Mouse (Mus musculus): ENCODE results near the gene Gm20696. TPM values are rescaled to one million over a fixed set of nuclear protein-coding genes. Genes with fewer than 3 reads are reported as not detected.

The Gm20696 gene
- polyA plus RNA-seq, 1 experiment from 2014 or later, result 5.3 TPM

DNA sequence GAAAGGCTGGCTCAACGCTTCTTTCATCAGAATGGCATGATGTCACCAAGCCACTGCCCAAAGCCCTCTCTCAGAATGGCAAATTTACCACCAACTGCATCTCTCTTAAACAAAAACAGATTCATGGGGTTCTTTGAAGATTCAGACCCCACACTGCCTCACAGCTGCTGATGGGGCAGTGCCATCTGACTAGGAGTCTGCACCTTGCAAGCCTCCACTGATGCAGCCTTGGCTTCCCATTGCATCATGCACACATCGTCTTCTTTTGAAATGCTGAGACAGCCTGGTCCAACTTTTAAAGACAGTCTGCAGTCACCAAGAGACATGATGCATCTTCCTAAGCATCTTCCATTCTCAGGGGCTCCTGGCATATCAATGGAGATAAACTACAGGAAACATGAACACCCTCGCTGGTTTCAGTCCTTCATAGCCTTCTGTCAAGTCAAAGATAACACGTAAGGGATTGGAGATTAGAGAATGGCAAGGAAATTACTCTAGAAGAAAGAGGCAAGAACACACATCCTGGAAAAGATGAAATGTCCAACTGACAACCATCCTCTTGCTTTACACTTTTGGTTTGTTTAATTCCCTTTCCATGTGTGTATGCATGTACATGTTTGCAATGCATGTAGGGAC lies 298.4 kb downstream of the Gm20696 start:
- DNase-seq (ENCODE audit: low spot score) (no peak), ATAC-seq (replicated peaks; ENCODE audit: low FRiP score) (no peak)
- Histone ChIP-seq H3K4me2 (ENCODE audit: low read depth, low read length, severe bottlenecking) (no peak overlapping the region), H3K27me3 (ENCODE audit: control insufficient read depth, insufficient read depth, low read length) (no peaks in the 10 kb centered on the region), H3K27ac (ENCODE audit: low read depth, low read length) (no peak overlapping the region), H3K4me1 (replicated peaks; ENCODE audit: control insufficient read depth, insufficient read depth, low read length) (no peaks in the 10 kb centered on the region), H3K9me3 (ENCODE audit: control insufficient read depth, low read length) (no peaks in the 10 kb centered on the region), H3K4me3 (ENCODE audit: low read depth, low read length) (no peak overlapping the region), H3K9ac (ENCODE audit: low read length) (no peak overlapping the region), H3K36me3 (ENCODE audit: control insufficient read depth, insufficient read depth, low read length) (no peaks in the 10 kb centered on the region)
- WGBS, result 89% methylated on average over 4 of the region's 4 CpGs

DNA sequence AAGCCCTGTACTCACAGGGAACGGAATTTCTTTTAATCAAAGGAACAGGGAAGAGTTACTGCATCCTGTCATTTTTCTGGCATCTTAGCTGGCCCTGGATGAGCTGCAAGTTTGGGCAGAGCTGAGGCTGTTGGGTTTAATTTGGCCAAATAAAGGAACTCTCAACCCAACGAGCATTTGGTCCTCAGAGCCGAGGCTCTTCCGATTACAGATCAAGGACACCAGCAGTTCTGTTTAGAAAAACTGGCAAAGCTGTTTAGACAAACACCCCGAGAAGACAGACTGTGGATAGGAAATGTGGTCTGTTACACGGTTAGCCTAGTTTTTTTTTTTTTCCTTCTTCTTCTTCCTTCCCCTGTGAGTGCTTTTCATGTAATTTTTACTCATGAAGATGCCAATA lies 302.1 kb downstream of the Gm20696 start:
- H3K4me3 ChIP-seq (ENCODE audit: low read depth, low read length), result no peak overlapping the region
- no peaks in the 10 kb centered on the region for H3K9me3 ChIP-seq (ENCODE audit: control insufficient read depth, low read length)
- no peak overlapping the region for H3K9ac ChIP-seq (ENCODE audit: low read length)
- WGBS, result 85% methylated on average over 6 of the region's 6 CpGs
- H3K27ac ChIP-seq (ENCODE audit: low read depth, low read length), result no peak overlapping the region
- no peaks in the 10 kb centered on the region for H3K36me3 ChIP-seq (ENCODE audit: control insufficient read depth, insufficient read depth, low read length)
- no peak overlapping the region for H3K4me2 ChIP-seq (ENCODE audit: low read depth, low read length, severe bottlenecking)
- H3K4me1 ChIP-seq (replicated peaks; ENCODE audit: control insufficient read depth, insufficient read depth, low read length), result no peaks in the 10 kb centered on the region
- no peak for ATAC-seq (replicated peaks; ENCODE audit: low FRiP score)
- DNase-seq (ENCODE audit: low spot score), result no peak
- H3K27me3 ChIP-seq (ENCODE audit: control insufficient read depth, insufficient read depth, low read length), result no peaks in the 10 kb centered on the region

GRCm38 (mm10) chr6:99360581-99360980 lies 306.0 kb downstream of the Gm20696 start:
- DNase-seq (ENCODE audit: low spot score) (no peak), ATAC-seq (replicated peaks; ENCODE audit: low FRiP score) (no peak)
- Histone ChIP-seq H3K9me3 (ENCODE audit: control insufficient read depth, low read length) (no peaks in the 10 kb centered on the region), H3K36me3 (ENCODE audit: control insufficient read depth, insufficient read depth, low read length) (no peaks in the 10 kb centered on the region), H3K9ac (ENCODE audit: low read length) (no peak overlapping the region), H3K27me3 (ENCODE audit: control insufficient read depth, insufficient read depth, low read length) (no peaks in the 10 kb centered on the region), H3K4me2 (ENCODE audit: low read depth, low read length, severe bottlenecking) (no peak overlapping the region), H3K4me3 (ENCODE audit: low read depth, low read length) (no peak overlapping the region), H3K4me1 (replicated peaks; ENCODE audit: control insufficient read depth, insufficient read depth, low read length) (no peaks in the 10 kb centered on the region), H3K27ac (ENCODE audit: low read depth, low read length) (no peak overlapping the region)
- 90% methylated on average over 4 of the region's 4 CpGs for whole genome bisulfite sequencing

DNA sequence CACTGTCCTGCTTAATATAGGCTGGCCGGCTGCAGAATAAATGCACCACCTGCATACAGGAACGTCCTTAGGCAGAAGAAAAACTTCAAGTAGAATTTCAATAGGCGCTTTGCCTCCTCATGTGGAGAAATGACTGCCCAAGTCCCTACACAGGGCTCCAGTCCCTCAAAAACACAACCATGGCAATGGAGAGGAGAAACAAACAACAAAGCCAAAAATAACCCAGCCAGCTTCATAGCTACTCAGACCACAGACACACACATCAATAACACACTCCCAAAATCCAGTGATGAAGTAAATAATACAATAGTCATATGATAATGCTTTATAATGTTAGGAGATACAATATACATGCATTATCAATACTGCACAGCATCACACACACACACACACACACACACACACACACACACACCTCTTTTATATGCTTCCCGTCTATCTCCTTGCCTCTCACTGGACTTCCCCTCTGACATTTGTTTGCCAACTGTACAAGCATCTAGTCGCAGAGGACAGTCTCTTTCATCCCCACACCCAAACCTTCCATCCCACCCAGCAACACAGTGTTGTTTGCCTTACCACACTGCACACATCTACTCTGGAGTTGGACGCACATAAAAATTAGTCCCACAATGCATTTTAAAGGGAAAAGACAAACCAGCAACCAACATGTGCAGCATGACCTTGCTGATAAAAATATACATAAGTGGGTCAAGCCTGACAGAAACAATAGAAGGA lies 306.7 kb downstream of the Gm20696 start:
- no peaks in the 10 kb centered on the region for H3K27me3 ChIP-seq (ENCODE audit: control insufficient read depth, insufficient read depth, low read length)
- WGBS, result 88% methylated on average over 6 of the region's 6 CpGs
- no peak overlapping the region for H3K4me3 ChIP-seq (ENCODE audit: low read depth, low read length)
- H3K4me1 ChIP-seq (replicated peaks; ENCODE audit: control insufficient read depth, insufficient read depth, low read length), result no peaks in the 10 kb centered on the region
- no peaks in the 10 kb centered on the region for H3K36me3 ChIP-seq (ENCODE audit: control insufficient read depth, insufficient read depth, low read length)
- H3K9ac ChIP-seq (ENCODE audit: low read length), result no peak overlapping the region
- ATAC-seq (replicated peaks; ENCODE audit: low FRiP score), result no peak
- H3K27ac ChIP-seq (ENCODE audit: low read depth, low read length), result no peak overlapping the region
- H3K9me3 ChIP-seq (ENCODE audit: control insufficient read depth, low read length), result no peaks in the 10 kb centered on the region
- no peak for DNase-seq (ENCODE audit: low spot score)
- H3K4me2 ChIP-seq (ENCODE audit: low read depth, low read length, severe bottlenecking), result no peak overlapping the region

GRCm38 (mm10) chr6:99359036-99359698 lies 307.4 kb downstream of the Gm20696 start:
- Histone ChIP-seq H3K4me1 (replicated peaks; ENCODE audit: control insufficient read depth, insufficient read depth, low read length) (no peaks in the 10 kb centered on the region), H3K9me3 (ENCODE audit: control insufficient read depth, low read length) (no peaks in the 10 kb centered on the region), H3K4me2 (ENCODE audit: low read depth, low read length, severe bottlenecking) (no peak overlapping the region), H3K9ac (ENCODE audit: low read length) (no peak overlapping the region), H3K4me3 (ENCODE audit: low read depth, low read length) (no peak overlapping the region), H3K27me3 (ENCODE audit: control insufficient read depth, insufficient read depth, low read length) (no peaks in the 10 kb centered on the region), H3K27ac (ENCODE audit: low read depth, low read length) (no peak overlapping the region), H3K36me3 (ENCODE audit: control insufficient read depth, insufficient read depth, low read length) (no peaks in the 10 kb centered on the region)
- ATAC-seq (replicated peaks; ENCODE audit: low FRiP score) (no peak), DNase-seq (ENCODE audit: low spot score) (no peak)
- 91% methylated on average over 9 of the region's 9 CpGs for WGBS

- Histone ChIP-seq H3K27me3 (ENCODE audit: control insufficient read depth, insufficient read depth, low read length) (no peaks in the 10 kb centered on the region), H3K4me1 (replicated peaks; ENCODE audit: control insufficient read depth, insufficient read depth, low read length) (no peaks in the 10 kb centered on the region), H3K27ac (ENCODE audit: low read depth, low read length) (no peak overlapping the region), H3K4me3 (ENCODE audit: low read depth, low read length) (no peak overlapping the region), H3K36me3 (ENCODE audit: control insufficient read depth, insufficient read depth, low read length) (no peaks in the 10 kb centered on the region), H3K9me3 (ENCODE audit: control insufficient read depth, low read length) (no peaks in the 10 kb centered on the region), H3K4me2 (ENCODE audit: low read depth, low read length, severe bottlenecking) (no peak overlapping the region), H3K9ac (ENCODE audit: low read length) (no peak overlapping the region)
- WGBS, result 81% methylated on average over 2 of the region's 2 CpGs
- no peak for ATAC-seq (replicated peaks; ENCODE audit: low FRiP score)
- DNase-seq (ENCODE audit: low spot score), result no peak
Observed at GRCm38 (mm10) chr6:99357931-99358330, 308.7 kb downstream of the Gm20696 start.

- Histone ChIP-seq H3K9me3 (ENCODE audit: control insufficient read depth, low read length) (no peaks in the 10 kb centered on the region), H3K27ac (ENCODE audit: low read depth, low read length) (no peak overlapping the region), H3K4me2 (ENCODE audit: low read depth, low read length, severe bottlenecking) (no peak overlapping the region), H3K4me3 (ENCODE audit: low read depth, low read length) (no peak overlapping the region), H3K9ac (ENCODE audit: low read length) (no peak overlapping the region), H3K27me3 (ENCODE audit: control insufficient read depth, insufficient read depth, low read length) (no peaks in the 10 kb centered on the region), H3K36me3 (ENCODE audit: control insufficient read depth, insufficient read depth, low read length) (no peaks in the 10 kb centered on the region), H3K4me1 (replicated peaks; ENCODE audit: control insufficient read depth, insufficient read depth, low read length) (no peaks in the 10 kb centered on the region)
- ATAC-seq (replicated peaks; ENCODE audit: low FRiP score) (no peak), DNase-seq (ENCODE audit: low spot score) (no peak)
- WGBS, result 67% methylated on average over 2 of the region's 2 CpGs
Observed at GRCm38 (mm10) chr6:99354338-99354737, 312.3 kb downstream of the Gm20696 start.

DNA sequence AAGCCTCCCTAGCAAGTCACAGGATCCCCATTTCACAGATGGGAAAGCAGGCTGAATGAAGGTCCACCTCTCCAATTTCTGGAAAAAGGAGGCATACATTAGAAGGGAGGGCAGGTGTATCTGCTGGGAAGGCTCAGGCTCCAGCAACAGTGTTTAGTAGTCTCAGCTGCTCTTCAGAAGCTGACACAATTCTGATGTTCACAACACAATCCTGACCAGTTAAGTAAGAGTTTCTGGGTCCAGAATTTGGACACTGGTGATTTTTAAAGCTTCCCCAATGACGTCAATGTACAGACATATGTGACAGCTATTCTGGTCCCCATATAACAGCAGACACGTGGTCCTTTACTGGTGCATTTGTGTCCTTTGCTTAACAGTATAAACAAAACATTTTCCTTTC lies 313.2 kb downstream of the Gm20696 start:
- DNase-seq (ENCODE audit: low spot score), result no peak
- no peaks in the 10 kb centered on the region for H3K9me3 ChIP-seq (ENCODE audit: control insufficient read depth, low read length)
- no peak overlapping the region for H3K9ac ChIP-seq (ENCODE audit: low read length)
- H3K27ac ChIP-seq (ENCODE audit: low read depth, low read length), result no peak overlapping the region
- H3K4me1 ChIP-seq (replicated peaks; ENCODE audit: control insufficient read depth, insufficient read depth, low read length), result no peaks in the 10 kb centered on the region
- H3K36me3 ChIP-seq (ENCODE audit: control insufficient read depth, insufficient read depth, low read length), result no peaks in the 10 kb centered on the region
- no peak overlapping the region for H3K4me3 ChIP-seq (ENCODE audit: low read depth, low read length)
- 90% methylated on average over 2 of the region's 2 CpGs for WGBS
- H3K27me3 ChIP-seq (ENCODE audit: control insufficient read depth, insufficient read depth, low read length), result no peaks in the 10 kb centered on the region
- no peak overlapping the region for H3K4me2 ChIP-seq (ENCODE audit: low read depth, low read length, severe bottlenecking)
- ATAC-seq (replicated peaks; ENCODE audit: low FRiP score), result no peak

All from forebrain, embryonic 11.5 days (tissue).